Mouse (Mus musculus) heart, embryonic 14.5 days (tissue): ENCODE data around the gene Wdr26. TPM values are rescaled to one million over a fixed set of nuclear protein-coding genes. Genes with fewer than 3 reads are reported as not detected.
A peak's percentile ranks its signal among the peaks of the same experiment; 100 is the strongest.

Source experiments
- ATAC-seq: fragments of 200-750 bp; cut with Nextera tagmentation; 2 replicates; pipeline ENCODE4 v1.8.0; 2017; ENCODE audit warnings: low read depth, moderate TSS enrichment; ENCODE audit not compliant: insufficient number of reproducible peaks, insufficient read depth, low FRiP score
- H3K27ac ChIP-seq, 2 experiments: fragments of 200-500 bp in 1 of 2; fragments of 300-500 bp in 1 of 2; sonication (generic) in 1 of 2; replicated peaks in 1 of 2; 2 replicates each; pipeline ENCODE4 v1.5.1; 2012 to 2014; ENCODE audit warnings: low read depth in 2 of 2, low read length in 2 of 2, control low read depth in 1 of 2, mild to moderate bottlenecking in 1 of 2, mixed read lengths in 1 of 2; ENCODE audit not compliant: control insufficient read depth in 1 of 2, insufficient read depth in 1 of 2
- H3K27me3 ChIP-seq: fragments of 300-500 bp; sonication (generic); 2 replicates; pipeline ENCODE4 v1.6.1; 2014; ENCODE audit warnings: mild to moderate bottlenecking, low read length, control low read depth; ENCODE audit not compliant: control insufficient read depth, insufficient read depth
- H3K36me3 ChIP-seq: fragments of 300-500 bp; sonication (generic); 2 replicates; pipeline ENCODE4 v1.6.1; 2014; ENCODE audit warnings: mild to moderate bottlenecking, control low read depth, low read length, mixed read lengths; ENCODE audit not compliant: control insufficient read depth, insufficient read depth
- H3K4me1 ChIP-seq, 2 experiments: fragments of 200-500 bp in 1 of 2; fragments of 300-500 bp in 1 of 2; sonication (generic) in 1 of 2; 2 replicates each; pipeline ENCODE4 v1.6.1; 2012 to 2014; ENCODE audit warnings: low read length in 2 of 2, control low read depth in 1 of 2, mixed read lengths in 1 of 2; ENCODE audit not compliant: control insufficient read depth in 2 of 2, insufficient read depth in 2 of 2
- H3K4me2 ChIP-seq: fragments of 300-500 bp; sonication (generic); 2 replicates; pipeline ENCODE4 v1.6.1; 2014; ENCODE audit warnings: mild to moderate bottlenecking, low read length
- H3K4me3 ChIP-seq, 2 experiments: fragments of 200-500 bp in 1 of 2; fragments of 300-500 bp in 1 of 2; sonication (generic) in 1 of 2; 2 replicates each; pipeline ENCODE4 v1.5.1; 2012 to 2014; ENCODE audit warnings: low read length in 2 of 2, mild to moderate bottlenecking in 2 of 2, control low read depth in 1 of 2, low read depth in 1 of 2, moderate library complexity in 1 of 2; ENCODE audit not compliant: control insufficient read depth in 1 of 2, insufficient read depth in 1 of 2
- H3K9ac ChIP-seq: fragments of 300-500 bp; sonication (generic); 2 replicates; pipeline ENCODE4 v1.6.1; 2014; ENCODE audit warnings: mild to moderate bottlenecking, low read length
- H3K9me3 ChIP-seq: fragments of 300-500 bp; sonication (generic); 2 replicates; pipeline ENCODE4 v1.6.1; 2016; ENCODE audit warnings: low read length, control low read depth; ENCODE audit not compliant: control insufficient read depth
- WGBS: fragments of 180-500 bp; shearing (Covaris S2); extraction: QIAGEN DNeasy Blood & Tissue Kit; methylation state at CpG from one replicate; pipeline ENCODE4 v1.1.7; 2014; 5-methylcytosine and 5-hydroxymethylcytosine counted together
- polyA plus RNA-seq: library from polyadenylated mRNA; unstranded; fragments of >200 nt; fragmentation: Nextera tagmentation; extraction: Ambion mirVana; gene quantifications from 2 replicates; pipeline ENCODE4 v1.2.1, GENCODE M21; 2014

Gene Wdr26
- polyA plus RNA-seq, 1 experiment from 2014 or later: 47.7 TPM

DNA sequence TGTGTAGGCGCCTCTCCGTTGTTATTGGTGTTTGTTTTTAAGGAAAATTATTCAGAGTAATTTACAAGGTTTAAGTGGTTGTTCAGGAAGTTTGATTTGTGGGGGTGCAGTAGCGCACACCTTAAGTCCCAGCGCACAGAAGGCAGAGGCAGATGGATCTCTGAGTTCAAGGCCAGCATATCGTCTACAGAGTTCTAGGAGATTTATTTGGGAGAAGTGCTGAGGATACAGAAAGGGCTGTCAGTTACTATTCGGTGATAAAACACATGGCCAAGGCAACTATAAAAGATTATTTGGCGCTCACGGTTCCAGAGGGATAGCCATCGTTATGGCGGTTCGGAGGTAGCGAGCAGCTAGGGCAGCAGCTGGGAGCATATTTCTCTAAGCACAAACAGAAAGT lies 66.8 kb downstream of the Wdr26 start:
- Histone ChIP-seq H3K27ac (peak overlapping the region; percentile 89 to 93; a peak in 3 of 4 replicates), H3K27me3 (no peaks in the 10 kb centered on the region), H3K4me3 (peak overlapping the region; percentile 62 to 74), H3K9ac (peak overlapping the region; percentile 79), H3K9me3 (no peaks in the 10 kb centered on the region), H3K4me2 (peak overlapping the region; percentile 87), H3K36me3 (peaks cover 19% of the 10 kb centered on the region), H3K4me1 (peaks cover 0 to 16% of the 10 kb centered on the region in 2 experiments; a peak in 1 of 4 replicates)
- no peak for ATAC-seq
- 10% methylated on average over 12 of the region's 12 CpGs for WGBS

DNA sequence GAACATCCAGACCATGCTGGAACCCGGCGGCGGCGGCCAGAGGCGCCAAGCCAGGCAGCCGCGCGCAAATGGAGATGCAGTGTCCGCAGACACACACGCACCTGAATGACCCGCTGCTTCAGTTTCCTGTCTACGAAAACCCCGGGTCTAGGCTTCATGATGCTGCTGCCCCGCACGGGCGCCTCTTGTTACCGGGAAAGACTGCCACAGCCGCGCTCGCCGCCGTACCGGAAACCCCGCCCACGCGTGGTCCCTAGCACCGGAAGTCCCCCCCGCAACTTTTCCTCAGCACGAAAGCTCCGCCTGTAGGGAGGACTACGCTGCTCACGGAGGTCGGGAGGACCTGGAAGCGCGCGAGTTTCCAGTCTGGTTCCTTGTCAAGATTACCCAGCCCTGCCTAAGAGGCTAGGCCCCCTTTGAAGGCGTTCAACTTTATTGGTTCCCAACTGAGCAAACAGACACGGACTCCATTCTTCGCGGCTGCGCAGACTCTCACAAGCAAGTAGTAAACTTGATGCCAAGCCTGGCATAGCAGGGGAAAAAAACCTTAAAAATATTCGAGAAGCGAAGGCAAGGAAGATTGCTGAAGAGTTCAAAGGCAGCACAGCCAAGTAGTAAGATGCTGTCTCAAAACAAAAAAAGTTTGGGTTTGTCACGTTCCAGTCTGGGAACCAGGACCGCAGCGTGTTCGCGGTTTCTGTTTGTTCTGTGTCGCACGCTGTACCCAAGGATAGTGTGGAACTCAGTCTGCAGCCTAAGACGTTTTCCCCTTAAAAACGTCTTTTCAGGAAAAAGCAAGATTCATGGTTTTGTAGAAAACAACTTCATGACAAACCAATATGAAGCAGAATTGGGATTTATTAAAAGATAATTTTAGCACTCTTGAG lies 67.6 kb downstream of the Wdr26 start, which contains the start of the genes Nvl and Cnih4:
TSS of gene Nvl (minus strand) at position 255 of the 887 bp plus-strand sequence.
TSS of gene Cnih4 (plus strand) at position 744 of the 887 bp plus-strand sequence.
- H3K27me3 ChIP-seq: no peaks in the 10 kb centered on the region
- under 1% methylated on average over 52 of the region's 52 CpGs for WGBS
- H3K36me3 ChIP-seq: peaks cover 27% of the 10 kb centered on the region
- peak within 1 kb of the TSS; percentile 87 for H3K4me2 ChIP-seq
- H3K9me3 ChIP-seq: no peaks in the 10 kb centered on the region
- H3K4me3 ChIP-seq: peak within 1 kb of the TSS; percentile 62 to 74
- peak within 1 kb of the TSS; percentile 89 to 93 for H3K27ac ChIP-seq
- ATAC-seq: peak; percentile 100
- H3K4me1 ChIP-seq: peaks cover 0 to 16% of the 10 kb centered on the region in 2 experiments; a peak in 1 of 4 replicates
- H3K9ac ChIP-seq: peak within 1 kb of the TSS; percentile 82

DNA sequence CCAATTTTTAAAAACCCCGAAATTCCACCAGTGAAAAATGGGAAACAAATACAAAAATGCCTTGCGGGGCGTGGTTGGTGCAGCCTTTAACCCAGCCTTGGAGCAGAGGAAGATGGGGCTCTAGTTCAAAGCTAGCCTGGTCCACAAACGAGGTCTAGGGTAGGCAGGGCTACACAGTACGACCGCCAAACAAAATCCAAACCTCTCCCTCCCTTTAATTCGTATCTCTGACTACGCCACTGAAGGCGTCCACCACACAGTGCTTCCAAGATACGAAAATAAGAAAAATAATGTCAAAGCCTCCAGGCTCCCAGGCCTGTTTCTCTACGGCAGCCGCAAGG lies 68.2 kb downstream of the Wdr26 start:
- H3K9me3 ChIP-seq: no peaks in the 10 kb centered on the region
- peak; percentile 41 for ATAC-seq
- peak overlapping the region; percentile 82 for H3K9ac ChIP-seq
- WGBS: under 1% methylated on average over 12 of the region's 12 CpGs
- H3K4me1 ChIP-seq: peaks cover 0 to 16% of the 10 kb centered on the region in 2 experiments; a peak in 1 of 4 replicates
- H3K4me2 ChIP-seq: peak overlapping the region; percentile 85
- peak overlapping the region; percentile 62 to 74 for H3K4me3 ChIP-seq
- H3K27me3 ChIP-seq: no peaks in the 10 kb centered on the region
- H3K27ac ChIP-seq: peak overlapping the region in 1 of 2 experiments; percentile 89; a peak in 2 of 4 replicates
- H3K36me3 ChIP-seq: peaks cover 31% of the 10 kb centered on the region

DNA sequence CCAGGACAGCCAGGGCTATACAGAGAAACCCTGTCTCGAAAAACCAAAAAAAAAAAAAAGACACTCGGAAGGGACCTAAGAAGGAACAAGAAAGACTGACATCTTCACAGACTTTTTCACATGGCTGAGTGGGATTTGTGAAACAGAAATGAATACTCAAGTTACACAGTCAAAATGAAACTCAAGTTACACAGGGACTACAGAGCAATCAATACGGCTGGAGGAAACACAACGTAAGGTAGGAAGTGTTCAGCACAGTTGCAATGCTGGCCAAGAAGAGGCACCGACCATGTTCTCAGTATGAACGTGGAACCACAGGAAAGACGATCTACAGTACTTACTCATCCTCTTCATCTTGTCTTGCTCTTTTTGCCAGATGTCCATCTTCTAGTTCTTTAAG lies 73.1 kb downstream of the Wdr26 start:
- H3K9me3 ChIP-seq: no peaks in the 10 kb centered on the region
- WGBS: 92% methylated on average over 7 of the region's 7 CpGs
- H3K4me2 ChIP-seq: no peak overlapping the region
- no peak overlapping the region for H3K27ac ChIP-seq
- peaks cover 0 to 7% of the 10 kb centered on the region in 2 experiments; a peak in 1 of 4 replicates for H3K4me1 ChIP-seq
- ATAC-seq: no peak
- H3K9ac ChIP-seq: no peak overlapping the region
- peaks cover 73% of the 10 kb centered on the region for H3K36me3 ChIP-seq
- no peaks in the 10 kb centered on the region for H3K27me3 ChIP-seq
- H3K4me3 ChIP-seq: no peak overlapping the region

DNA sequence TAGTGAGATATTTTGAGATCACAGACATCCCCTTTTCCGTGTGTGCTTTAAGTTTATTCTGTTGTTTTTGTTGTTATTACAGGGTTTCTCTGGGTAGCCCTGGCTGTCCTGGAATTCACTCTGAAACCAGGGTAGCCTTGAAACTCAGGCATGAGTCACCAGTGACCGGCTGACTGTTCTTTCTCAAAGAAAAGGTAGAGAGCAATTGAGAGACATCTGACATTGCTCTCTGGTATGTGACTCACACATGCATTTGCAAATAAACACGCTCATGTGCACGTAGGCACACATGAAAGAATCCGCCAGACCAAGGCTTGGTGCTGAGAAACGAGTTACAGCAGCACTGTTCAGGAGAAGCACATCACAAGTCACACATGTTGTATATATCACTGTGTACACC lies 79.9 kb downstream of the Wdr26 start:
- H3K4me1 ChIP-seq: no peaks in the 10 kb centered on the region
- peaks cover 92% of the 10 kb centered on the region for H3K36me3 ChIP-seq
- ATAC-seq: no peak
- H3K27ac ChIP-seq: no peak overlapping the region
- no peak overlapping the region for H3K4me2 ChIP-seq
- no peak overlapping the region for H3K4me3 ChIP-seq
- H3K9me3 ChIP-seq: no peaks in the 10 kb centered on the region
- H3K27me3 ChIP-seq: no peaks in the 10 kb centered on the region
- WGBS: 87% methylated on average over 6 of the region's 6 CpGs
- H3K9ac ChIP-seq: no peak overlapping the region

DNA sequence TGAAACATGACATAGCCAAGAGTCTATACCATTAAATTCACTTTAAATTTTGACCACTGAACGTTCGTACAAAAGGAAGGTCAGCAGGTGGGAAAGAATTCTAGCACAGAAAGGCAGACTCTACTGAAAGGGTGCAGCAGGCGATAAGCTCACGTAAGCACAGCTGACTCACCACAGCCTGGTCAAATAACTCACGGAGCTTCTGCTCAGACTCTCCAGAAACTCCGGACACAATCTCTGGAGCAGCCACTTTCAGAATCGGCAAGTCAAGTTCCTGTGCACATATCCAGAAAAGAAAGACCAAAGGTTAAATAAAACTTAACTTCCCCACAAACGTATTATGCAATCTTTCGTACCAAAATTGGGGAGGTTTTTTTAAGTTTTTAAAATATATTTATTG lies 85.0 kb downstream of the Wdr26 start:
- Histone ChIP-seq H3K4me1 (no peaks in the 10 kb centered on the region), H3K36me3 (peaks cover 95% of the 10 kb centered on the region), H3K9me3 (no peaks in the 10 kb centered on the region), H3K4me3 (no peak overlapping the region), H3K27ac (no peak overlapping the region), H3K27me3 (no peaks in the 10 kb centered on the region), H3K4me2 (no peak overlapping the region), H3K9ac (no peak overlapping the region)
- ATAC-seq: no peak
- WGBS: 87% methylated on average over 9 of the region's 9 CpGs

DNA sequence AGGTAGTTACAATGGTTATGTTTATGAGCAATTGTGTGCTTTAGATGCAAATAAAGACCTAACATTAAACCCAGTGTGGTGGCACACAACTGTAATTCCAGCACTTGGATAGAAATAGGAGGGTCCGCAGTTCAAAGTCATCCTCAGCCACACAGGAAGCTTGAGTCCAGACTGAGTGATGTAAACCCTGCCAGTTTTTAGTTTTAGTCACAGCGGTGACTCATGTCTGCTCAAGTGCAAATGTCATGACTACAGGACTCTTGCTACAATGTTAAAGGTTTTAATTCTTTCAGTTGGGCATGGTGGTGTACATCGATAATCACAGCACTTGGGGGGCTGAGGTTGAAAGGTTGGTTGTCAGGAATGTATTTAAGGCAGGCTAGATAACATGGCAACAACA lies 85.9 kb downstream of the Wdr26 start:
- no peaks in the 10 kb centered on the region for H3K4me1 ChIP-seq
- H3K27me3 ChIP-seq: no peaks in the 10 kb centered on the region
- H3K4me3 ChIP-seq: no peak overlapping the region
- no peak overlapping the region for H3K9ac ChIP-seq
- H3K36me3 ChIP-seq: peaks cover 95% of the 10 kb centered on the region
- no peak overlapping the region for H3K27ac ChIP-seq
- H3K9me3 ChIP-seq: no peaks in the 10 kb centered on the region
- ATAC-seq: no peak
- WGBS: 96% methylated on average over 3 of the region's 3 CpGs
- H3K4me2 ChIP-seq: no peak overlapping the region
